Mouse (Mus musculus) fibroblast of lung, adult 2 months (primary cell): ENCODE results near the gene Slc17a7.
A peak's percentile ranks its signal among the peaks of the same experiment; 100 is the strongest.
"Not testable (repeated sequence)": the region's sequence is repeated elsewhere in the genome, so short reads cannot be mapped to it uniquely, and the experiment has no call there.

ENCODE experiments used
- DNase-seq: peaks from one replicate; pipeline ENCODE4 v3.0.0-alpha.2; 2011; ENCODE audit warnings: low read depth

Slc17a7 gene

DNA sequence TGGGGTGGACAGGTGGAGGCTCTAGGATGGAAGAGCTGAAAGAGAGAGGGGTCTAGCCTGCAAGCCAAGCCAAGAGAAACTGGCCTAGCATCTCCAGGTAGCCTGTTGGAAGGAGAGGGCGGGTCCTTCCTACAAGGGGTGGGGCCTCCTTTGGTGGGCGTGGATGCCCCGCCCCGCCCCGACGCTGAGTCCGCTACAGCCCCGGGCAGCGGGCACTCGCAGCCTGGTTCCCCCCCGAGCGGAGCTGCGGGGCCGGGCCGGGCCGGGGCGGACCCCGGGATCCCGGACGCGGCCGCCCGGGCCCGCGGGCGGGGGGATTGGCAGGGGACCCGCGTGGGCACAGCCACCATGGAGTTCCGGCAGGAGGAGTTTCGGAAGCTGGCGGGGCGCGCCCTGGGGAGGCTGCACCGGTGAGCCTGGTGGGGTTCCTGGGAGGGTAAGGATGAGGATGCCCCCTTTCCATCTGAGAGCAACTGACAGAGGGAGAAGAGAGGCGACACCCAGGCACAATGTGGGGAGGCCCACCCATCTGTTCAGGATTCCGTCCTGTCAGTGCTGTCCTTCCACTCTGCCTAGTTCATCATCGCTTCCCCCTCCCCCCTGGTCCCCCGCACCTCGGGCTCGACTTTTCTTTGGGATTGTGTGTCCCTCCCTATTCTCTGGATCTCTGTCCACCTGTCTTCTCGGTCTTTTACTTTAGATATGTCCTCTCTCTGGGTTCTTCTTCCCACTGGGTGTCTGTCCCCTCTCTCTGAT, at the start of gene Slc17a7:
Slc17a7 (plus strand) TSS at position 215 of the 756 bp plus-strand sequence.
- DNase-seq, result no peak

GRCm38 (mm10) chr7:45117566-45117965, 46.2 kb upstream of the Slc17a7 start:
- no peak for DNase-seq

DNA sequence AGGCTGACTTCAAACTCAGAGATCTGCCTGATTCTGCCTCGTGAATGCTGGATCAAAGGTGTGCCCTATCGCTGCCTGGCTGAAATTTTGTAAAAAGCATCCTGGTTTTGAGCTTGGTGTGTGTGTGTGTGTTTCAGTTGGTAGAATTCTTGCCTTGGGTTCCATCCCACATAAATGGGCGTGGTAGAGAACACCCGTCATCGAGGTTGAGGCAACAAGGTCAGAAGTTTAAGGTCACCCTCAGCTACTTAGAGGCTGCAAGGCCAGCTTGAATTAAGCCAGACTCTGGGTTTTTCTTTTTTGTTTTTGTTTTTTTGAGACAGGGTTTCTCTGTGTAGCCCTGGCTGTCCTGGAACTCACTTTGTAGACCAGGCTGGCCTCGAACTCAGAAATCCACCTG, 45.4 kb upstream of the Slc17a7 start:
- no peak for DNase-seq

DNA sequence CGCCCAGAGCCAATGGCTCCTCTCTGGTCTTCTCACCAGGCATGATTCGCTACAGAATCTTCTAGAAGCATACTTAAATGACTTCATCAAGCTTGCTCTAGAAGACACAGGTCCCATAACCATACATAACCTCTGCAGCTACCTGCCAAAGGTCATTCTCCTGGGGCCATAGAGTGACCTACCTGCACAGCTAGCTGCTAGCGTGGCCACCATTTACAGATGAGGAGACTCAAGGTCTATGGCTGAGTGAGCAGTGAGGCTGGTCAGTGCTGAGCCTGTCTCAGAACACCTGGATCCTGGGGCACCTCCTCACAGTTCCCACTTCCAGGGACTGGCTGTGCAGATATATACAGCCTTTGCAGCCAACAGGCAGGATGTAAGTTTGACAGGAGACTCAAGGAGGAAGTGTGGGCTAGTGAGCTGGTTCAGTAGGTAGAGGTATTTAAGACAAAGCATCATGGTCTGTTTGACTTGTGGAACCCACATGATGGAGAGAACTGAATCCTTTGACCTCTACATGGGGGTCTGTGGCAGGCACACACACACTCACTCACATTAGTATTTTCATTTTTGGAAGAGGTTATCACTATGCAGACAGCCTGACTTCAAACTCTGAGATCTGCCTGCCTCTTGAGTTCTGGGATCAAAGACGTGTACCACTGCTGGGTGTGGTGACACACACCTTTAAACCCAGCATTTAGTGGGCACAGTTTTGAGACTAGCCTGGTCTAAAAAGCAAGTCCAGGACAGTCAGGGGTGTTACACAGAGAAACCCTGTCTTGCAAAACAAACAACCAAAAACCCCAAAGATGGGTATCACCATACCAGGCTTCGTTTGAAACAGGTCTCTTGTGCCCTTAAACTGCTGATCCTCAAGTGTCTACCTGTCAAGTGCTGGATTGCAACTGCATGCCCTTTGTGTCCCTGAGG, 43.7 kb upstream of the Slc17a7 start:
- DNase-seq, result no peak

DNA sequence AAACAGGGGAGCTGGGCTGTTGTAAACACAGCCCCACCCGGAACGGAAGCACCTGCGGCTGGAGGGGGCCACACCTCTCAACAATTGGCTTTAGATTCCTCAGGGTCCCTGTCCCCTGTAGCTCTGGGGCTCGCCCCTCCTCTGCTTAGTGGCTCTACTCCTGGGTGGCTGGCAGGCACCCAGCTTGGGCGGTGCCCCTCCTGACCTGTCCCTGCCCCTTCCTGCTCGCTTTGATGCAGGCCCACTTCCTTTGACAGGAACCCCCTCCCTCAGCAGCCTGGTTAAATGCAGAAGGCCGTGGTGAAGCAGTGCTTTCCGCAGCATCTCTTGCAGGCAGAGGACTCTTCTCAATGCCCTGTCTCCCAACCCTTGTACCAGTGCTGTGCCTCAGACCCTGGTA, 42.3 kb upstream of the Slc17a7 start:
- no peak for DNase-seq

- DNase-seq, result no peak
Observed at GRCm38 (mm10) chr7:45121966-45122365, 41.8 kb upstream of the Slc17a7 start.

GRCm38 (mm10) chr7:45122561-45123185, 41.1 kb upstream of the Slc17a7 start:
- no peak for DNase-seq

DNA sequence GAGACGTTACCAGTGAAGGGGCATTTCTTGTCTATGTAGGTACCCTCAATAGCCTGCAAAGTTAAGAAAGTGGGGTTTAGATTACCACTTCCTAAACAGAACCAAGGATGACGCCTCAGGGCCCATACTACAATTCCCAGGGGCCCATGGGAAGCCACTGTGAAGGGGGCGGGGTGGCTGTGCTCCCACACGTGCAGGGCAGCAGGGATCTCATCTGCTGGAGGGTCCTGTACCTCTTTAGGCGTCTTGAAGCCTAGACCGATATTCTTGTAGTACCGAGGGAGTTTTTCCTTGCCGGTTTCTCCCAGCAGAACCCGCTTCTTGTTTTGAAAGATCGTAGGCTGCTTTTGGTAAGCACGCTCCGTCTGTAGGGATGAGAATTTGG, 40.6 kb upstream of the Slc17a7 start:
- no peak for DNase-seq

GRCm38 (mm10) chr7:45124224-45125143, 39.3 kb upstream of the Slc17a7 start, which contains the start of gene Rps11:
TSS of gene Rps11 (minus strand) at chr7:45124439.
- peak; percentile 99 for DNase-seq

GRCm38 (mm10) chr7:45125144-45125600, 38.6 kb upstream of the Slc17a7 start:
- DNase-seq, result peak; percentile 40

DNA sequence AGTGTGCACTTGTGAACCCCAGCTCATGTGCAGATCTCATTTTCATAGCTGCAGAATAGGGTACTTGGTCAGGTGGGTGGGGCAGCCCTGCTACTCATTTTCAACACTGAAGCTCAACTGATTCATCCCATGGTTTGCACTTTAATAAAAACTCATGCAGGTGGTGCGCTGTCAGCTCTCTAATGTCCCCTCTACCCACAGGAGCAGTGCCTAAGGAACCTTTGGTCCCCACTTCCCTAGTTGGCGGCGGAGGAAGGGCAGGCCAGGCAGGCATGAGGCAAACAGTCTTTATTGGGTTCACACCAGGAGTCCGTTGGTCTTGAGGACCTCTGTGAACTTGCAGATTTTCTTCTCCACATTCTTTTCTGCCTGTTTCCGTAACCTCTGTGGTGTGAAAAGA, 38.1 kb upstream of the Slc17a7 start:
- DNase-seq, result not testable (repeated sequence)

DNA sequence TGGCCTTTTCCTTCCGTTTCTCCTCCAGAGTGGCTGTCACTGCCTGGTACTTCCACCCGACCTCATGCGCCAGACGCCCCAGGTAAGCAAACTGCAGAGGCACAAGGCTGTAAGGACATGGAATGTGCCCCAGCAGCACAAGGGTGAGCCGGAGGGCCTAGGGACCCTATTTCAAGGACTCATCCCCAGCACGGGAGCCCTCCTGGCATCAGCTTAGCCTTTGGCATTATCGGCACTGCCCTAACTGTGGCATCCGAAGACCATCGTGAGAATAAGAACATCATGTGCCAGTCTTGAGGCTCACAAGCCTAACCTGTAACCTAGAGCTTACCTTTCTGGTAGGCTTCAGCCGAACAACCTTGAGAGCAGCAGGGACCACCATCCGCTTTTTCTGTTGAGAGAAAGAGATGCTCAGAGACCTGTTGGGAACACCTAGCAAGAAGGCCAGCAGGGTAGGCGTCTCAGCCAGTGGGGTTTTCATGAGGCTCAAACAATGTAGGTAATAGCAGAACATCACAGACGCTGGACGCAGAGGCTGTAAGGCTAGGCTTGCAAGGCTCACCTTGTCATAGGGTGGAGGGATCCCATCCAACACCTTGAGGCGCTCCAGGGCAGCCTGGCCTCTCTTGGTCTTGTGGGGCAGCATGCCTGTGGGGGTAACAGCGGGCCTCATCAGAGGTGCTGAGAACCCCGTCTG, 37.5 kb upstream of the Slc17a7 start:
- no peak for DNase-seq

GRCm38 (mm10) chr7:45126844-45127699, 36.7 kb upstream of the Slc17a7 start:
- no peak for DNase-seq

GRCm38 (mm10) chr7:45127700-45128224, 36.0 kb upstream of the Slc17a7 start:
- no peak for DNase-seq

GRCm38 (mm10) chr7:45128624-45129246, 35.0 kb upstream of the Slc17a7 start, which contains the start of gene Rpl13a:
TSS of gene Rpl13a (minus strand) at chr7:45128761.
- DNase-seq, result peak; percentile 99

DNA sequence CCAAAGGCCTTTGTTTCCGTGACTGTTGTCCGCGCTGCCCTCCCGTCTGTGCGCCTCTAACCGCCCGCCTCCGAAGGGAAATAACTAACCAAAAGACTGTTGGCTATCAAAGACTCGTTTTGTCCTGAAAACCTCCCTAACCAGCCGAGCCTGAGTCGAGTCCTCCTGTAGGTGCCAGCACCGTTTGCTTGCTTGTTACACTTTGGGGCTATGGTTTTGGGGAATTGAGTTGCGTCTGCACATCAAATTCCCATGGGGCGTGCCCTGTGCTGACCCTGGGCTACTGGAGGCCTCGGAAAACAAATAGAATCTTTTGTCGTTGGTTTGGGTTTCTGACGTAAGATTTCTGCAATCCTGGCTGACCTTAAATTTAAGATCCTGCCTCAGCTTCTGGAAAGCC, 34.4 kb upstream of the Slc17a7 start:
- peak; percentile 65 for DNase-seq

GRCm38 (mm10) chr7:45129776-45130512, 33.8 kb upstream of the Slc17a7 start:
- no peak for DNase-seq

GRCm38 (mm10) chr7:45131850-45132249, 31.9 kb upstream of the Slc17a7 start:
- no peak for DNase-seq
